Mouse (Mus musculus): Measurements from ENCODE around the gene Fam151a.
"Not testable (repeated sequence)": the region's sequence is repeated elsewhere in the genome, so short reads cannot be mapped to it uniquely, and the experiment has no call there.

Gene Fam151a

DNA sequence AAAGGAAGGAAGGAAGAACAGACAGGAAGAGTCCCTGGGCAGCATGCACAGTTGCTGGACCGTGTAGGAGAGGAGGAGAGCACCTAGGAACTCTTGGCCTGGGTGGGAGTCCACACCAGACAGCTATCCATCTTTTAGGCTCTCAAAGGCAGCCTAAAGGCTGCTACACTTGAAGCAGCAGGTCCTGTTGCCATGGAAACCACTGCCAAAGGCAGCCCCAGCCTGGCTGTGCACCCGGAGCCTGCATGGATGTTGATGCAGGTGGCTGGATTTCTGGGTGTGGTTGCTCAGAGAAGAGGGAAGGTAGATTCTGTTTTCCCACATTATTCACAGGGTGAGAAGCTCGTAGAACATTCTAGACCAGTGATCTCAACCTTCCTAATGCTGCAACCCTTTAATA lies 43.3 kb downstream of the Fam151a start:
- no peak for DNase-seq (ENCODE audit: low read depth, low spot score)

DNA sequence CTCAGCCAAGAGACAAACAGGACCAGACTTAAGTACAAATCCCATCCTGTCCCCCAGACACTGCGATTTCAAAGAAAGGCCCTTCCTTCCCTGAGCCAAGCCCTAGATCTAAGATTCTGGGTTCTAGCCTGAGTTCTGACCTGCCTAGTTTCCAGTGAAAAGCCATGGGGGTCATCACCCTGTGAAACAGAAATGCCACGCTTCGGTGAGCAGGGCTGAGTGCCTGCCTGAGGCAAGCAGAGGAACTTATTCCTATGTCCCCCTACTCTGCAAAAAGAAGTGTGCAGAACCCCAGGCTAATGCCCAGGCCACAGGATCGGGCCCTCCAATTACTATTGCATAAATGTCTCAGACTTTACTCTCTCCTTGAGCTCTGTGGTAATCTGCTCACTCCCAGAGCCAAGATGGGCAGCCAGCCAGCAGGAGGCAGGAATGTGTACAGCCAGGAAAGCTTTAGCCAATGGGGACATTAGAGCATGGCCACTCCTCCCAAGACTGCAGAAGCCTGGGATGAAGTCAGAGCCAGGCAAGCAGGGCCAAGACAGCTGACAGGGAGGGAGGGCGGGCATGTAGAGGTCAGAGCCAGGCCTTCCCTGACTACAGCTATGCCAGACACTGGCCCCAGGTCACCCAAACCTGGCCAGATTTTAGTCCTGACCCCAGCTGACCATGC lies 44.6 kb downstream of the Fam151a start:
- DNase-seq (ENCODE audit: low read depth, low spot score) = no peak

DNA sequence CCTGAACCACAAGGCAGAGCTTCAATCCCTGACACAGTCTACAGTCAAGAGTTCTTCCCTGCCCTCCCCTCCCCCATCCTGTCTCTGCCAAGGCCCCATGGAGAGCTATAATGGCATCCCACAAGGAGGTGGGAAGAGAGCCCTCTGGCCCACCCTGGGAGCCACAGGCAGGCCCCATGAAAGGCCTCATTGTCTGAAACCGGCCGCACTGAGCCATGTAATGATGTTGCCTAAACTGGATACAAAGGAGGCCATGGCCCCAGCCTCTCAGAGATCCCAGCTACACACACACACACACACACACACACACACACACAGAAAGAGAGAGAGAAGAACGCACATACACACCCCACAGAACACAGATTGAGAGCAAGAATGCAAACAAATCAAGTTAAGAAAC lies 46.4 kb downstream of the Fam151a start:
- DNase-seq (ENCODE audit: low read depth, low spot score) = no peak

GRCm38 (mm10) chr4:106783137-106783536 lies 49.4 kb downstream of the Fam151a start:
- no peak for DNase-seq (ENCODE audit: low read depth, low spot score)

DNA sequence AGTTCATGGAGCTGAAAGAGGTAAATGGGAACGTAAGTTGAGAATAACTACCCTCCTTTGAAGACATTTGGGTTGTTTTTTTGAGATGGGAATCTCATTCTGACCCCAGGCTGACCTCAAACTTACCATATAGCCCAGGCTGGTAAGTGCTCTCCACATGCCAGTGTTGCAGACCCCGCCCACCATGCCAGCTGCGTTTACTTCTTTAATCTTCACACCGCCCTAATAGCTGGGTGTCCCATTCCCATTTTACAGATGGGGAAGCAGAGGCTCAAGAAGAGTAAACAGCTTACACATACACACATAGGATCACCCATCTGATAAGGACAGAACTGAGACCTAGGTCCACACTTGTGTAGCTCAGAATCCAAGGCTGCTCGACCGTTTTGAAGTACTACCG lies 51.1 kb downstream of the Fam151a start:
- no peak for DNase-seq (ENCODE audit: low read depth, low spot score)

GRCm38 (mm10) chr4:106785345-106785744 lies 51.7 kb downstream of the Fam151a start:
- no peak for DNase-seq (ENCODE audit: low read depth, low spot score)

- DNase-seq (ENCODE audit: low read depth, low spot score) = no peak
Observed at GRCm38 (mm10) chr4:106785753-106786540, 52.3 kb downstream of the Fam151a start.

DNA sequence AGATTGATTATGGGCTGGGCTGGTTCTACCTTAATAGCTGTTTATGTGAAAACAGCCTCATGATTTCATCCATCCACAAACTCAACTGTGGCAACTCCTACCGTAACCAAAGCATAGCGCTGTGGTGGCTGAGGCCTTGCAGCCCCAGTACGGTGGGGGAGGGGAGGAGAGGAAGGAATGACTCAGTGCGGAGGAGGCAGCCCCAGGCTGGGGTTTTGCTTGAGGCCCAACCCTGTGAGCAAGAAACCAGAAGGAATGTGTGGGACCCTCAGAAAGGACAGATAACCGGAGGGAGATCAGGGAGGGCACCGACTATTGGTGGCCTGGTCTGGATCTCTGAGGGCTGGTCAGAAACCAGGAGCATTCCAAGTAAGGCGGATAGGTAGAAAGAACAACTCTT lies 54.1 kb downstream of the Fam151a start:
- DNase-seq (ENCODE audit: low read depth, low spot score) = no peak

GRCm38 (mm10) chr4:106788627-106789026 lies 54.9 kb downstream of the Fam151a start:
- no peak for DNase-seq (ENCODE audit: low read depth, low spot score)

GRCm38 (mm10) chr4:106789705-106790104 lies 56.0 kb downstream of the Fam151a start:
- no peak for DNase-seq (ENCODE audit: low read depth, low spot score)

DNA sequence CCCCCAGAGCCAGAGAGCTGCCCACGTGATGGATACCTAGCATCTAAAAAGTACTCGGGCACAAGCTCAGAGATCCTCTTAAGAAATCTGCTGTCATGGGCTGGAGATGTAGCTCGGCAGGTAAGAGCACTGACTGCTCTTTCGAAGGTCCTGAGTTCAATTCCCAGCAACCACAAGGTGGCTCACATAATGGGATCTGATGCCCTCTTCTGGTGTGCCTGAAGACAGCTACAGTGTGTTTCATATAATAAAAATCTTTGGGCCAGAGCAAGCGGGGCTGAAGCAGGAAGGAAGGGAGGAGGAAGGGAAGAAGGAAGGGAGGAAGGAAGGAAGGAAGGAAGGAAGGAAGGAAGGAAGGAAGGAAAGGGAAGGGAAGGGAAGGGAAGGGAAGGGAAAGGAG lies 56.5 kb downstream of the Fam151a start:
- DNase-seq (ENCODE audit: low read depth, low spot score) = not testable (repeated sequence)

GRCm38 (mm10) chr4:106790938-106791337 lies 57.2 kb downstream of the Fam151a start:
- no peak for DNase-seq (ENCODE audit: low read depth, low spot score)

- no peak for DNase-seq (ENCODE audit: low read depth, low spot score)
Observed at GRCm38 (mm10) chr4:106792276-106792675, 58.6 kb downstream of the Fam151a start.

GRCm38 (mm10) chr4:106793826-106794225 lies 60.1 kb downstream of the Fam151a start:
- DNase-seq (ENCODE audit: low read depth, low spot score) = not testable (repeated sequence)

- no peak for DNase-seq (ENCODE audit: low read depth, low spot score)
Observed at GRCm38 (mm10) chr4:106794247-106794646, 60.6 kb downstream of the Fam151a start.

DNA sequence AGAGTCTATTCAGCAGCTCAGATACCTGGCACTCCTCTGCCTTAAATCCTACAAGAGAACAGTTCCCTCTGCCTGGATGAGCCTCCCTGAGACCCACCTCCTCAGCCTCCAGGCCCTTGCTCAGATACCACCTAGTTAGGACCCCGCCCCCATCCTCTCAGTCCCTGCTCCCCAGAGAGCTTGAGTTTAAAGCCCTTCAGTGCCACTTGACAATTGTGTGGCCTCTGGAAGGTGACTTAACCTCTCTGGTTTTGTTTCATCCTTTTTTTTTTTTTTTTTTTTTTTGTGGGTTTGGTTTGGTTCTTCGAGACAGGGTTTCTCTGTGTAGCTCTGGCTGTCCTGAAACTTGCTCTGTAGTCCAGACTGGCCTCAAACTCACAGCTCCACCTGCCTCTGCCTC lies 61.6 kb downstream of the Fam151a start:
- DNase-seq (ENCODE audit: low read depth, low spot score) = no peak
